Mouse (Mus musculus): Measurements from ENCODE around the gene Gm17019.
"Not testable (repeated sequence)": the region's sequence is repeated elsewhere in the genome, so short reads cannot be mapped to it uniquely, and the experiment has no call there.

DNA sequence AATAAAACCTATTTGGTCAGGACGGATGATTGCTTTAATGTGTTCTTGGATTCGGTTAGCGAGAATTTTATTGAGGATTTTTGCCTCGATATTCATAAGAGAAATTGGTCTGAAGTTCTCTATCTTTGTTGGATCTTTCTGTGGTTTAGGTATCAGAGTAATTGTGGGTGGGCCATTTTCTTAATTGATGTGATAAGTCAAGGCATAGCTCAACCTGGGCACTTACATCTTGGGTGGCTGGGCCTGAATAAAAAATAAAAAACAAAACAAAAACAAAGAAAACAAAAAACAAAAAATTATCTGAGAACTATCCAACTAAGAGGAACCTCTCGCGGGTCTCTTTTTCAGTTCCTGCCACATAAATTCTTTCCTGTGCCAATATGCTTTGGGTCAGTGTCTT is 38.7 kb downstream of the Gm17019 start:
- not testable (repeated sequence) for TF ChIP-seq POLR2A (IDR thresholded peaks at IDR 0.05; ENCODE audit: control insufficient read depth, extremely low read depth, insufficient read depth, low read length, poor library complexity); CTCF (IDR thresholded peaks at IDR 0.05; ENCODE audit: borderline replicate concordance, control insufficient read depth, extremely low read depth, insufficient read depth, low read length, poor library complexity)
